Mouse (Mus musculus): ENCODE data around the gene Prrt1.

DNA sequence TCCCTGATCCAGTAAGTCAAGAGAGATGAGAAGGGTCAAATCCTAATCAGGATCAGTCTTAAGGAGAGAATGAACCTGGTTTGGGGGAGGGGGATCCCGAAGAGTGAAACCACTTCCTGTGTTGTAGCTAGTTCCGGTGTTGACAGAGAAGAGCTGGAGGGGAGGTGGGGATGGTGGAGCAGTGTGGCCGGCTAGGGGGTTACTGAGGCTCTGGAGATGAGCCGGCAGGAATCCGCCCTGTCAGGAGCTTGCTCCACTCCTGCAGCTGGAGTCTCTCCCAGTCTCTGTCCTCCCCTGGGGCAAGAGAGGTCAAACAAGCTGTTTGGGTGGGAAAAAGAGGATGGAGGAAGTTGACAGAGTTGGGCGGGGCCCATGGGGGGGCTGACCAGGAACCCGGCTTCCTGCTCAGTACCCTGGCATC, 39.6 kb upstream of the Prrt1 start, which contains the start of gene Gpsm3:
- TF ChIP-seq CTCF (conservative IDR thresholded peaks at IDR 0.05 in 1 of 2, IDR thresholded peaks at IDR 0.05 in 1 of 2; ENCODE audit: low read depth in 2 of 2, low read length in 2 of 2) (no peak), HCFC1 (IDR thresholded peaks at IDR 0.05; ENCODE audit: low read depth, low read length) (peak; percentile 68), USF1 (IDR thresholded peaks at IDR 0.05; ENCODE audit: low read depth, low read length) (no peak), CHD2 (IDR thresholded peaks at IDR 0.05; ENCODE audit: low read length) (peak; percentile 75), POLR2A (IDR thresholded peaks at IDR 0.05; ENCODE audit: low read depth, low read length) (peak; percentile 65), RAD21 (IDR thresholded peaks at IDR 0.05; ENCODE audit: low read depth, low read length) (no peak), POLR2AphosphoS2 (IDR thresholded peaks at IDR 0.05; ENCODE audit: low read depth, low read length) (no peak), CHD1 (IDR thresholded peaks at IDR 0.05; ENCODE audit: low read depth, low read length) (no peak)
